Mouse (Mus musculus) MEL (cell line): ENCODE measurements around the gene Gm340. TPM values are rescaled to one million over a fixed set of nuclear protein-coding genes. Genes with fewer than 3 reads are reported as not detected.
A peak's percentile ranks its signal among the peaks of the same experiment; 100 is the strongest.

ENCODE experiments used
- DNase-seq: peaks from one replicate; pipeline ENCODE4 v3.0.0; 2011; ENCODE audit warnings: low read depth, low spot score
- H3K27ac ChIP-seq: 2 replicates; pipeline ENCODE4 v1.5.1; 2012; ENCODE audit warnings: low read depth, mild to moderate bottlenecking, control low read depth, low read length, moderate library complexity; ENCODE audit not compliant: control insufficient read depth
- H3K27me3 ChIP-seq, 2 experiments: fragments of 150-350 bp in 1 of 2; sonication (generic) in 1 of 2; 2 replicates each; pipeline ENCODE4 v1.6.1; 2012; ENCODE audit warnings: low read length in 2 of 2, mild to moderate bottlenecking in 2 of 2, improper control_type of control experiment in 1 of 2, moderate library complexity in 1 of 2; ENCODE audit not compliant: insufficient read depth in 2 of 2, control insufficient read depth in 1 of 2
- H3K36me3 ChIP-seq, 2 experiments: 2 replicates each; pipeline ENCODE4 v1.6.1; 2012 to 2014; ENCODE audit warnings: low read length in 2 of 2, improper control_type of control experiment in 1 of 2, inconsistent platforms in 1 of 2, mild to moderate bottlenecking in 1 of 2; ENCODE audit not compliant: insufficient read depth in 2 of 2, control insufficient read depth in 1 of 2
- H3K4me1 ChIP-seq, 2 experiments: fragments of 150-350 bp in 1 of 2; sonication (generic) in 1 of 2; 2 replicates each; pipeline ENCODE4 v1.6.1; 2012; ENCODE audit warnings: low read length in 2 of 2, improper control_type of control experiment in 1 of 2, mild to moderate bottlenecking in 1 of 2; ENCODE audit not compliant: insufficient read depth in 2 of 2, control insufficient read depth in 1 of 2
- H3K4me3 ChIP-seq, 2 experiments: fragments of 150-350 bp in 1 of 2; sonication (generic) in 1 of 2; 2 replicates each; pipeline ENCODE4 v1.5.1; 2012; ENCODE audit warnings: low read depth in 2 of 2, low read length in 2 of 2, mild to moderate bottlenecking in 2 of 2, moderate library complexity in 2 of 2, control low read depth in 1 of 2, improper control_type of control experiment in 1 of 2; ENCODE audit not compliant: control insufficient read depth in 1 of 2, insufficient read depth in 1 of 2
- H3K79me2 ChIP-seq: 2 replicates; pipeline ENCODE4 v1.6.1; 2012; ENCODE audit warnings: mild to moderate bottlenecking, low read length, moderate library complexity; ENCODE audit not compliant: control insufficient read depth, poor library complexity, insufficient read depth
- H3K9ac ChIP-seq: 2 replicates; pipeline ENCODE4 v1.6.1; 2012; ENCODE audit warnings: low read depth, mild to moderate bottlenecking, control low read depth, low read length, moderate library complexity; ENCODE audit not compliant: control insufficient read depth, poor library complexity, severe bottlenecking
- H3K9me3 ChIP-seq: fragments of 150-350 bp; sonication (generic); replicated peaks from 2 replicates; pipeline ENCODE4 v1.6.1; 2012; ENCODE audit warnings: mild to moderate bottlenecking, low read length, improper control_type of control experiment, moderate library complexity; ENCODE audit not compliant: insufficient read depth
- BHLHE40 ChIP-seq: IDR thresholded peaks from 2 replicates; pipeline ENCODE4 v1.6.1; 2012; ENCODE audit warnings: low read depth, mild to moderate bottlenecking, inconsistent platforms, low read length, improper control_type of control experiment, borderline replicate concordance
- CHD1 ChIP-seq: IDR thresholded peaks from 2 replicates; pipeline ENCODE4 v1.6.1; 2012; ENCODE audit warnings: low read depth, mild to moderate bottlenecking, inconsistent platforms, low read length, improper control_type of control experiment
- CHD2 ChIP-seq: IDR thresholded peaks from 2 replicates; pipeline ENCODE4 v1.6.1; 2011; ENCODE audit warnings: low read length, improper control_type of control experiment
- ELF1 ChIP-seq: IDR thresholded peaks from 2 replicates; pipeline ENCODE4 v1.6.1; 2014; ENCODE audit warnings: low read depth, mild to moderate bottlenecking, inconsistent platforms, low read length, improper control_type of control experiment, moderate library complexity
- GABPA ChIP-seq: IDR thresholded peaks from 2 replicates; pipeline ENCODE4 v1.6.1; 2012; ENCODE audit warnings: low read depth, mild to moderate bottlenecking, inconsistent platforms, low read length, improper control_type of control experiment, moderate library complexity
- HCFC1 ChIP-seq: IDR thresholded peaks from 2 replicates; pipeline ENCODE4 v1.6.1; 2012; ENCODE audit warnings: low read depth, mild to moderate bottlenecking, inconsistent platforms, low read length, improper control_type of control experiment, moderate library complexity
- MAZ ChIP-seq: IDR thresholded peaks from 2 replicates; pipeline ENCODE4 v1.6.1; 2012; ENCODE audit warnings: low read depth, mild to moderate bottlenecking, inconsistent platforms, low read length, improper control_type of control experiment
- MEF2A ChIP-seq: IDR thresholded peaks from 2 replicates; pipeline ENCODE4 v1.6.1; 2014; ENCODE audit warnings: low read depth, mild to moderate bottlenecking, inconsistent platforms, low read length, improper control_type of control experiment; ENCODE audit not compliant: poor library complexity, insufficient replicate concordance, severe bottlenecking; ENCODE audit errors: extremely low read depth
- POLR2A ChIP-seq, 2 experiments: IDR thresholded peaks; 2 replicates each; pipeline ENCODE4 v1.6.1; 2011 to 2012; ENCODE audit warnings: low read length in 2 of 2, mild to moderate bottlenecking in 2 of 2, control low read depth in 1 of 2, improper control_type of control experiment in 1 of 2, low read depth in 1 of 2, moderate library complexity in 1 of 2; ENCODE audit not compliant: control insufficient read depth in 1 of 2, insufficient read depth in 1 of 2, poor library complexity in 1 of 2
- POLR2AphosphoS2 ChIP-seq: IDR thresholded peaks from 2 replicates; pipeline ENCODE4 v1.6.1; 2011; ENCODE audit warnings: low read length, improper control_type of control experiment
- POLR2AphosphoS5 ChIP-seq: IDR thresholded peaks from 2 replicates; pipeline ENCODE4 v1.6.1; 2012; ENCODE audit warnings: low read depth, borderline replicate concordance, mild to moderate bottlenecking, inconsistent platforms, low read length, moderate library complexity, mixed read lengths
- RAD21 ChIP-seq: IDR thresholded peaks from 2 replicates; pipeline ENCODE4 v1.6.1; 2011; ENCODE audit warnings: mild to moderate bottlenecking, low read depth, low read length, improper control_type of control experiment
- RCOR1 ChIP-seq: IDR thresholded peaks from 2 replicates; pipeline ENCODE4 v1.6.1; 2012; ENCODE audit warnings: low read depth, mild to moderate bottlenecking, inconsistent platforms, low read length, improper control_type of control experiment
- USF1 ChIP-seq: IDR thresholded peaks from 2 replicates; pipeline ENCODE4 v1.6.1; 2014; ENCODE audit warnings: low read depth, mild to moderate bottlenecking, inconsistent platforms, low read length, improper control_type of control experiment, moderate library complexity
- ZKSCAN1 ChIP-seq: IDR thresholded peaks from 2 replicates; pipeline ENCODE4 v1.6.1; 2012; ENCODE audit warnings: low read depth, mild to moderate bottlenecking, inconsistent platforms, low read length, improper control_type of control experiment, moderate library complexity
- ZMIZ1 ChIP-seq: IDR thresholded peaks from 2 replicates; pipeline ENCODE4 v1.6.1; 2012; ENCODE audit warnings: low read depth, mild to moderate bottlenecking, inconsistent platforms, low read length, improper control_type of control experiment, moderate library complexity
- ZNF384 ChIP-seq: IDR thresholded peaks from 2 replicates; pipeline ENCODE4 v1.6.1; 2012; ENCODE audit warnings: low read depth, mild to moderate bottlenecking, inconsistent platforms, low read length, improper control_type of control experiment
- polyA plus RNA-seq, 2 experiments: library from polyadenylated mRNA; stranded (reverse) in 1 of 2; unstranded in 1 of 2; fragments of >175 nt in 1 of 2; fragments of >200 nt in 1 of 2; gene quantifications; 2 replicates each; pipeline versions ENCODE4 v1.2.1 to v1.2.4; 2012; ENCODE audit warnings: low replicate concordance in 2 of 2, low read depth in 1 of 2; ENCODE audit not compliant: insufficient read length in 2 of 2, insufficient read depth in 1 of 2, missing spikeins in 1 of 2
- total RNA-seq: library from RNA; depleted of rRNA; stranded (reverse); fragments of 300-350 nt; gene quantifications from 2 replicates; pipeline ENCODE4 v1.2.3, GENCODE M21; 2012

The Gm340 gene
- total and polyA plus RNA-seq, 3 experiments: 11.0 to 38.9 (median 17.4) TPM

GRCm38 (mm10) chr19:41591808-41592207 lies 9.6 kb downstream of the Gm340 start (continued):
- TF ChIP-seq MAZ: no peak

- no peaks in the 10 kb centered on the region for H3K27me3 ChIP-seq
- H3K4me3 ChIP-seq: no peak overlapping the region
- no peaks in the 10 kb centered on the region for H3K79me2 ChIP-seq
- DNase-seq: no peak
- H3K9me3 ChIP-seq: no peaks in the 10 kb centered on the region
- TF ChIP-seq HCFC1: no peak
- TF ChIP-seq RAD21: no peak
- no peak for TF ChIP-seq CHD1
- TF ChIP-seq GABPA: no peak
- TF ChIP-seq MEF2A: no peak
- TF ChIP-seq POLR2AphosphoS2: peak; percentile 22; the same call in 1 of the 2 replicates
- no peaks in the 10 kb centered on the region for H3K36me3 ChIP-seq
- H3K27ac ChIP-seq: no peak overlapping the region
- H3K4me1 ChIP-seq: no peaks in the 10 kb centered on the region
- no peak overlapping the region for H3K9ac ChIP-seq
Observed at GRCm38 (mm10) chr19:41597170-41597894, 15.2 kb downstream of the Gm340 start.

- H3K27ac ChIP-seq: no peak overlapping the region
- no peaks in the 10 kb centered on the region for H3K4me1 ChIP-seq
- DNase-seq: no peak
- TF ChIP-seq ZKSCAN1: no peak
- TF ChIP-seq CHD2: no peak
- no peak for TF ChIP-seq POLR2AphosphoS5
- no peak for TF ChIP-seq ZNF384
- TF ChIP-seq BHLHE40: no peak
- no peak for TF ChIP-seq ZMIZ1
- no peak for TF ChIP-seq RCOR1
- TF ChIP-seq ELF1: no peak
- TF ChIP-seq POLR2A (IDR thresholded peaks at IDR 0.05; ENCODE audit: control insufficient read depth in 1 of 2, insufficient read depth in 1 of 2, low read depth in 1 of 2, low read length in 2 of 2, poor library complexity in 1 of 2): no peak
- no peak for TF ChIP-seq USF1
- H3K27me3 ChIP-seq: peaks cover 0 to 7% of the 10 kb centered on the region in 2 experiments; a peak in 2 of 4 replicates
- H3K9me3 ChIP-seq: no peaks in the 10 kb centered on the region
- no peaks in the 10 kb centered on the region for H3K79me2 ChIP-seq
- H3K9ac ChIP-seq: no peak overlapping the region
- H3K4me3 ChIP-seq: no peak overlapping the region
- H3K36me3 ChIP-seq: no peaks in the 10 kb centered on the region
Observed at GRCm38 (mm10) chr19:41600647-41601046, 18.5 kb downstream of the Gm340 start.
